Mouse (Mus musculus) heart, adult 8-10 months (tissue): ENCODE measurements at regions not wholly inside any gene's neighbourhood (a gene's known extent, or its start where the extent isn't known, plus 50 kb on each side); places are given as distances from the start of the nearest gene placed in this dataset.

Experiments used
- DNase-seq: peaks from one replicate; pipeline ENCODE4 v3.0.0; 2022; ENCODE audit warnings: low spot score

GRCm38 (mm10) chr11:114433561-114433960, 234.8 kb upstream of the Rpl38 start:
- DNase-seq = no peak

GRCm38 (mm10) chr11:114425447-114425846, 242.9 kb upstream of the Rpl38 start:
- DNase-seq = no peak

GRCm38 (mm10) chr11:114423322-114423721, 245.0 kb upstream of the Rpl38 start:
- no peak for DNase-seq

- DNase-seq = no peak
Observed at GRCm38 (mm10) chr11:114419002-114419401, 249.3 kb upstream of the Rpl38 start.

GRCm38 (mm10) chr11:114416168-114416567, 252.2 kb upstream of the Rpl38 start:
- DNase-seq = no peak

- DNase-seq = no peak
Observed at GRCm38 (mm10) chr11:114404401-114404800, 263.9 kb upstream of the Rpl38 start.

- DNase-seq = no peak
Observed at GRCm38 (mm10) chr11:114402556-114403320, 265.6 kb upstream of the Rpl38 start.

GRCm38 (mm10) chr11:114400701-114401100, 267.6 kb upstream of the Rpl38 start:
- no peak for DNase-seq

GRCm38 (mm10) chr11:114392161-114392560, 276.2 kb upstream of the Rpl38 start:
- no peak for DNase-seq

- DNase-seq = no peak
Observed at GRCm38 (mm10) chr11:114391553-114391952, 276.8 kb upstream of the Rpl38 start.

- DNase-seq = no peak
Observed at GRCm38 (mm10) chr11:114387091-114387490, 281.2 kb upstream of the Rpl38 start.

GRCm38 (mm10) chr11:114379411-114379824, 288.9 kb upstream of the Rpl38 start:
- DNase-seq = no peak

GRCm38 (mm10) chr11:114375921-114376320, 292.4 kb upstream of the Rpl38 start:
- DNase-seq = no peak

GRCm38 (mm10) chr11:114370708-114371107, 297.6 kb upstream of the Rpl38 start:
- no peak for DNase-seq

GRCm38 (mm10) chr11:114367779-114368178, 300.5 kb upstream of the Rpl38 start:
- no peak for DNase-seq

- DNase-seq = no peak
Observed at GRCm38 (mm10) chr11:114360946-114361345, 294.1 kb upstream of the Sdk2 start.

- no peak for DNase-seq
Observed at GRCm38 (mm10) chr11:114360321-114360720, 293.5 kb upstream of the Sdk2 start.

- DNase-seq = peak; percentile 4
Observed at GRCm38 (mm10) chr11:114352146-114352795, 285.4 kb upstream of the Sdk2 start.

- DNase-seq = no peak
Observed at GRCm38 (mm10) chr11:114336839-114337484, 270.1 kb upstream of the Sdk2 start.

GRCm38 (mm10) chr11:114335950-114336838, 269.3 kb upstream of the Sdk2 start:
- no peak for DNase-seq

GRCm38 (mm10) chr11:114331579-114332150, 264.8 kb upstream of the Sdk2 start:
- no peak for DNase-seq
